Mouse (Mus musculus) left cerebral cortex, adult 11 months (tissue): ENCODE data around the gene Msrb3.
"Not testable (repeated sequence)": the region's sequence is repeated elsewhere in the genome, so short reads cannot be mapped to it uniquely, and the experiment has no call there.

Experiments used
- DNase-seq: peaks from one replicate; pipeline ENCODE4 v3.0.0; 2022; ENCODE audit warnings: low spot score

Msrb3 gene

DNA sequence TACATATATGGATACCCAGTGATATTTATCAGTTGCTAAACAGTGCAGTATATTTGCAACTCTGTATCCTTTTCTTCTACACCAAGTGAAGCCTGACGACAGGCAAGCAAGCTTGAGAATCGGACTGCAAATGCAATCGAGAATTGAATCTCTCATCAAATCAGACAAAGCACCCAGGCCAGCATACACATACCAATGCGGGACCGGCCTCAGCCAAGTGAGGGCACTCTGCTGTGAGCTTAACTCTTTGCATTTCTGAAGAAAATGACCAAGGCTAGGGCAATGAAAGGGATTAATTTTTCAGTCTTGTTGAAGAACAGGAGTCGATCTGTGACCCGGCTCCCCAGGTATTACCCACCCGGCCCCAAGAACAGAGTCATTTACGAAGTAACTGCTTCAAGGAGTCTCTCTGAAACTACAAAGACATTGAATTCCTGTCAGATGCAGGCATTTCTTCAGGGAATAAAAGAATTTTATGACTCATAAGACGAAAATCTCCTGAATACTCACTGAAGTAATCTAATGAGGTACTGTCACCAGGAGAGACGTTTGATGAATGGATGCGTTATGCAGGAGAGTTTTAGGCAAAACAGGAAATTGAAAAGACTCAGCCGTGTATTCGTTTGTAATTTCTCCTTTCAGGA is 88.7 kb downstream of the Msrb3 start:
- DNase-seq = no peak

DNA sequence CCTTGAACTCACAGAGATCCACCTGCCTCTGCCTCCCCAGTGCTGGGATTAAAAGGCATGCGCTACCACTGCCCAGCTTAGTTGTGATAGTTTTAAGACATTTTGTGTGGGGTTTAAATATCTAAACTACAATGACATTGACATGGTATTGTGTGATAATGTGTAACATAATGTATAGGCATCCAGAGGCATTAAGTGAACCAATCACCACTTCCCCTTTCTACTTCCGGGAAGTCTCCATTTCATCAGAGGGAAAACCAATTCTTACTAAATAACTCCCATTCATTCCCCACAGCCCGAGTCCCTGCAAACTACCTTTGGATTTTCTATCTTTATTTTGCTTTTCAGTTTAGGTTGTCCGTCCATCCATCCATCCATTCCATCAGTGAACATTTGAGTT is 90.7 kb downstream of the Msrb3 start:
- DNase-seq = no peak

DNA sequence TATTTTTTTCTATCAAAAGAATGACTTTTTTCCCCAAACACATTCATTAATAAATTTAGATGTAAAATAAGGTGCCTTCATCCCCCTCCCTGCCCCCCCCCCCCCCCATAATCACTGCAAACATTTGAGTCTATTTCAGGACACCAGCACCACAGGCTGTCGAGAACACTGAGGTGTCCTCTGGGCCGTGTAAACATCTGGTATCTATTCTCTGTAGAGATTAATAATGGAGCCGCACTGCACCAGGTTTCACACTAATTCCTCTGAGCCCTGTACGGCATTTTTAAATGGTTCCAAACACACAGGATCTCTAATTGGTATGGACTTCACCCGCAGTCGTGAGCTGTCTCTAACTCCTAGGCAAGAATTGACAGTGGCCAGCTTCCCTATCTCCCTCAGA is 97.8 kb downstream of the Msrb3 start:
- DNase-seq = no peak

DNA sequence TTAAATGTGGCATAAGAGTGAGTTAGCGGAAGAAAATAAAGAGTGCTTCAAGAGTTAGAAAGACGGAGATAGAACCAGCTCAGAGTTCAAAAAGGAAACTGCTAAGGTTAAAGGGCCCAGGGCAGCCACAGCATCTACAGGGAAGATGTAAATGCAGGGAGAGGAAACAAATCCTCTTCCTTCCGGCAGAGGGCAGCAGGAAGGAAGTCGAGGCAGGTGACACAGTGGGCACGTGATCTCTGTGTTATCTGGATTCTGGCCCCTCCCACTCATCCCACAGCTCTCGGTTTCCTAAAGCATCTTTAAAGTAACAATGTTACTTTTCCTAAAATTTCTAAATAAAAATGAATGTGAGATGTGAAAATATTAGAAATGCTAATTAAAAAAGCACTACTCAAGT is 99.4 kb downstream of the Msrb3 start:
- no peak for DNase-seq

DNA sequence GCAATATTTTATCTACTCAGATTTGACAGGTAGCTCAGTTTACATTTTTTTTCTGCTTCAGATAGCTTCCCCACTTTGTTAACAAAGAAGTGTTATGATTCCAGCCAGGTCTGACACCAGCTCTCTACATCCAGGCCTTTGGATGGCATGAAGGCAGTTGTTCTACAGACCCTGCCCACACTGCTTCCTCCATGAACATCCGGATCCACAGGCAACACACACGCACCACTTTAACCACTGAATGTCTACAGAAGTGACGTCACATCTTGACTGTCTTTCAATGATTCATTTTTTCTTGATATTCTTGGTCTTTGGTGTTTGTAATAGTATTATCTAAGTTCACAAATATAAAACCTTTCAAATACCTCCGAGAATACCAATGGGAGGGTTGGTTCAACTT is 102.2 kb downstream of the Msrb3 start:
- no peak for DNase-seq

DNA sequence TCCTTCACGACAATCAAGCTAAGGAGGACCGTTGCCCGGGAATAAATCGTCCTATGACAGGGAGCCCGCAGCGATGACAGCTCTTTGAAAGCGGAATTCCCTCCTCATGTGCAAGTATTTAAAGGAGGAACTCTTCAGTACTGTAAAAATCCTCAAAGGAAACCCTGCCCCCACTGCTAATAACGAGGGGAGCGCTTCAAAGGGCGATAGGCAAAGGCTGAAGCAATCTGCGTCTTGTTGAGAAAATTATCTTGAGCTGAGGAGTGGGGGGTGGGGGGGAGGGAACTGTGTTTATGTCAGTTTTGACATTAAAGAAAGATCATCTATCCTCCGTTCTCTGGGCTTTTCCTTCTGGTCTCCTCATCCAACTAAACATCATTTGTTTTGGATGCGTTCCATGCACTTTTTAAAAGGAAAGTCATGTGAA is 104.5 kb downstream of the Msrb3 start:
- no peak for DNase-seq

GRCm38 (mm10) chr10:120792191-120792765 is 106.6 kb downstream of the Msrb3 start:
- no peak for DNase-seq

- DNase-seq = no peak
These were observed 107.5 kb downstream of the Msrb3 start for GRCm38 (mm10) chr10:120791438-120791837.

DNA sequence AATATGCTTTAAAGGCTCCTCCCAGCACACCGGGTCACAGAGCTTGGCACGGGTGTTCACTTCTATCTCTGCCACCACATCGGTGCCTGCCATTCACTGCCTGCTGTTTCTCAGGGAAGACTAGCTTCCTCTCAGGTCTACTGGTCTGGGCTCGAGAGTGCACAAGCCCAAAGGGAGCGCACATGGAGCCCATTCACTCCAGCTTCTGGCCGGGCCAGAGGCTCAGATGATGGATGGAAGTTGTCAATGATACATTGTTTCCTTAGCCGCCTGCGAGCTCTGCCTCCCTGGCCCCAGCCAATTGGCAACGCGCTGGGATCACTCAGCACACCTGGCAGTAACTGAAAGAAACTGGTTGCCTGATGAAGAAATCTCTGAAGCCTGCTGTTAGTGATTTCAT is 111.7 kb downstream of the Msrb3 start:
- DNase-seq = no peak

DNA sequence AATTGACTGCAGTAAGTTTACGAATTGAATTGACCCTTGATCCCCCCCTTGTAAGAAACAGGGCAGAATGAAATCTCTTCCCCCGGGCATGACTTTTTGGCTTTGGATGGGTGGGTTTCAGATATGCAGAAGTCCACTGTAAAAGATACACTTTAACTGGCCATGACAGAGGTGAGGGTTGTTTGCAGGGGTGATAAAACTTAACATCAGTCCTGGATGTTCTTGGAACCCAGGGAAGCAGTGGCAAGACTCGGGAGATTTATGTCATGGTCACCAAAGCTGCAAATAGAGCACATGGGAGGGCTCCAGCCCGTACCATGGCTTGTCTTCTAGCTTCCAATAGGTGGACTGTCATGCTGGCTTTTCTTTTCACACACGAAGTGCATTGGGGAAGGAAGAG is 114.4 kb downstream of the Msrb3 start:
- DNase-seq = no peak

GRCm38 (mm10) chr10:120783393-120783792 is 115.5 kb downstream of the Msrb3 start:
- no peak for DNase-seq

GRCm38 (mm10) chr10:120777499-120777898 is 121.4 kb downstream of the Msrb3 start:
- DNase-seq = no peak

GRCm38 (mm10) chr10:120775361-120775760 is 123.5 kb downstream of the Msrb3 start:
- no peak for DNase-seq

DNA sequence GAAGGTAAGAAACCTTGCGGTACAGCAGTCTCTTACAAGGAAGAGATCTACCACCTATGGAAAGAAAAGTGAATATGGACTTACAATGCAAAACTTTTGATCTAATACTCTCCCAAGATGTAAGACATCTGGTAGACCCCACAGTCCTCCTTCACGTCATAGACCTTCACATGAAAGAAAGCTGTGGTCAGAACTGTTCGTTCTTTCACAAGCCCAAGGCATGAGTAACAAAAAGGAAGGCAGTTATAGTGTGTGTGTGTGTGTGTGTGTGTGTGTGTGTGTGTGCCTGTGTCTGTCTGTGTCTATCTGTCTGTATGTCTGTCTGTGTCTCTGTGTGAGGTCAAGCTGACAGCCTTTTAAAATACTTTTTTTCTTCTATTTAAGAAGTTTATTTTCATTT is 131.5 kb downstream of the Msrb3 start:
- no peak for DNase-seq

DNA sequence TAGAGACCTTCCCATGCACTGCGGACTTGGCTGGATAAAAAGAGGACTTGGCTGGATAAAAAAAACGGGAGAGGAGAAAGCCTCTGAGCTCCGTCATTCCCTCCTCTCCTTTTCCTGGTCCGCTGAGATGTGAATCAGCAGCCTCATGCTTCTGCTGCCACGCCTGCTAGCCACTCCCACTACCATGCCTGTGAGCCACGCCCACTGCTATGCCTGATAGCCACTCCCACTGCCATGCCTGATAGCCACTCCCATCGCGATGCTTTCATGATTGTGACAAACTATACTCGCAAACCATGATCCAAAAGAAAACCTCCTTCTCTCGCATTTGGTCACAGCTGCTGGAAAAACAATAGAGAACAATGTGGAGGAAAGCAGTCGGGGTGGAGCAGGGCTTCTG is 133.5 kb downstream of the Msrb3 start:
- no peak for DNase-seq

- DNase-seq = no peak
These were observed 135.0 kb downstream of the Msrb3 start for GRCm38 (mm10) chr10:120763656-120764466.

DNA sequence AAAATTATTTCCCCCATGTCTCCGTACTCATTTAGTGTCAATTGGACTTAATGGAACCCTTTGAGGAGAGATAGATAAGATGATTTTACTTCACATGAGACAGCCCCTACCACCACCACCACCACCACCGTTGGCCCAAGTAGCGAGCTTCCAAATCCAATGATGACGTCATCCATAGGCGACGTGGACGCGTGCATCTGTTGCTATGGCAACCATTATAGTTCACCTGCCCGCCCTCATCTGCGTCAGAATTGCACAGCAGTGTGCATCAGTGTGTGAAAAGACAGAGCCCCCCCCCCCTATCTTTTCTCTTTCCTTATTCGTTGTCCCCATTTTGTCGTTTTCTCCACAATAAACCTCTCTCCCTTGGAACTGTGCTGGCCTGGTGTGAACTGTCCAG is 135.9 kb downstream of the Msrb3 start:
- DNase-seq = no peak

GRCm38 (mm10) chr10:120760679-120761078 is 138.2 kb downstream of the Msrb3 start:
- DNase-seq = no peak

- DNase-seq = no peak
These were observed 139.0 kb downstream of the Msrb3 start for GRCm38 (mm10) chr10:120759883-120760282.

- DNase-seq = no peak
These were observed 146.4 kb downstream of the Msrb3 start for GRCm38 (mm10) chr10:120752454-120752853.

DNA sequence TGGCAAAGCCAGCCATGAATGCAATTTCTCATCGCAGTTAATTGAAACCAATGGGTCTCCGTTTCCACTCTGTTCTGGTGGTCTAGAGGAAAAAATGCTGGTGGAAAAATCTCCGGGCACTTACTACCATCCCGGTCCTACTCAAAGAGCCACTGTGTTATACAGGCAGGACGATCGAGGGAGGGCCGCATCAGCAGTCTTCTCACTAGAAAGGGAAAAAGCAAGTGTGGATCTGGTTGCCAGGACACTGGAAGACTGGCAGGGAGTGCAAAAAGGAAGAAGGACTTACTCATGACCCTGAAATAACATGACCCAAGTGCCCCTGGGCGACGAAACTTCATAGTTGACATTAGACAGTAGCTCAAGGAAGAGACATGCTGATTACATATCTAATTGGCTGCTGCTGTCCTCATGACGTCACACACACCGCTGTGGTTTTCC is 147.1 kb downstream of the Msrb3 start:
- no peak for DNase-seq

DNA sequence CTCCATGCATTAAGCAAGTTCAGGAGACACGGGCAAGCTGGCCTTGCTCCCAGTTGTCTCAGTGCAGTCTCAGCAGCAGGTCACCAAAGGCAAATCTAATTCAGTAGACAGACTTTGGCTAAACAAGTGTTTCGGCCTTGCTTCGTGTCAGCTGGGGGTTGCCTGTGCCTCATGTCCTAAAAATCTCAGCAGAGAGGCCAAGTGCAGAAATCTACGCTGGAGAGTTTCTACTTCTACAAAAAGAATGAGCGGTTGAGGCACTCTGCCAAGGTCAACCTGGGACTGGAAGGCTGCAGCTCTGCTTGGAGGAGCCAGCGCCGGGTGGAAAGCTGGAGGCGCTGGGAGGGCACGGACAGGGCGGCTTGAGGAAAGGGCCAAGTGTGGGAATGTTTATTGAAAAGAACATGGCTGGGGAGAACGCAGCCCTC is 147.6 kb downstream of the Msrb3 start:
- no peak for DNase-seq

DNA sequence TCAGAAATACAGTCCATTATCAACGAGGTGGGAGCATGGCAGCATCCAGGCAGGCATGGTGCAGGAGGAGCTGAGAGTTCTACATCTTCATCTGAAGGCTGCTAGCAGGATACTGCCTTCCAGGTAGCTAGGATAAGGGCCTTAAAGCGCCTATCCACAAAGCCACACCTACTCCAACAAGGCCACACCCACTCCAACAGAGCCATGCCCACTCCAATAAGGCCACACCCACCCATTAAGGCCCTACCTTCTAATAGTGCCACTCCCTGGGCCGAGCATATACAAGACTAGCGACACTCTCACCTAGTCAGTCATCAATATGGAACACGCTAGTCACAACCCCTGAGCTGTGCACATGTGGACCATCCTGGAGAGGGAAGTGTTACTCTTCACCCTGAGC is 149.3 kb downstream of the Msrb3 start:
- not testable (repeated sequence) for DNase-seq
